Mouse (Mus musculus) neural tube, embryonic 14.5 days (tissue): Measurements from ENCODE around the gene Hsd17b10. TPM values are rescaled to one million over a fixed set of nuclear protein-coding genes. Genes with fewer than 3 reads are reported as not detected.

ENCODE experiments used
- ATAC-seq: fragments of 200-750 bp; cut with Nextera tagmentation; 2 replicates; pipeline ENCODE4 v1.8.0; 2017; ENCODE audit warnings: low read depth, mild to moderate bottlenecking, moderate TSS enrichment, moderate library complexity
- H3K27ac ChIP-seq: fragments of 300-500 bp; sonication (generic); 2 replicates; pipeline ENCODE4 v1.5.1; 2014; ENCODE audit warnings: low read depth, mild to moderate bottlenecking, control low read depth, low read length, moderate library complexity, mixed read lengths
- H3K27me3 ChIP-seq: fragments of 300-500 bp; sonication (generic); 2 replicates; pipeline ENCODE4 v1.6.1; 2014; ENCODE audit warnings: low read length; ENCODE audit not compliant: control insufficient read depth, insufficient read depth
- H3K36me3 ChIP-seq: fragments of 300-500 bp; sonication (generic); 2 replicates; pipeline ENCODE4 v1.6.1; 2014; ENCODE audit warnings: low read length, mixed read lengths; ENCODE audit not compliant: control insufficient read depth, insufficient read depth
- H3K4me1 ChIP-seq: fragments of 300-500 bp; sonication (generic); 2 replicates; pipeline ENCODE4 v1.6.1; 2014; ENCODE audit warnings: low read length; ENCODE audit not compliant: control insufficient read depth, insufficient read depth
- H3K4me2 ChIP-seq: fragments of 300-500 bp; sonication (generic); 2 replicates; pipeline ENCODE4 v1.6.1; 2014; ENCODE audit warnings: mild to moderate bottlenecking, low read depth, low read length, control low read depth
- H3K4me3 ChIP-seq: fragments of 300-500 bp; sonication (generic); 2 replicates; pipeline ENCODE4 v1.5.1; 2014; ENCODE audit warnings: low read depth, low read length, control low read depth, mixed read lengths
- H3K9ac ChIP-seq: fragments of 300-500 bp; sonication (generic); replicated peaks from 2 replicates; pipeline ENCODE4 v1.6.1; 2014; ENCODE audit warnings: low read depth, mild to moderate bottlenecking, control low read depth, low read length, mixed read lengths
- H3K9me3 ChIP-seq: fragments of 300-500 bp; sonication (generic); 2 replicates; pipeline ENCODE4 v1.6.1; 2016; ENCODE audit warnings: low read length; ENCODE audit not compliant: control insufficient read depth
- WGBS: fragments of 180-500 bp; shearing (Covaris S2); extraction: QIAGEN DNeasy Blood & Tissue Kit; methylation state at CpG from one replicate; pipeline ENCODE4 v1.1.7; 2014; 5-methylcytosine and 5-hydroxymethylcytosine counted together
- polyA plus RNA-seq: library from polyadenylated mRNA; unstranded; fragments of >200 nt; fragmentation: Nextera tagmentation; extraction: Ambion mirVana; gene quantifications from 2 replicates; pipeline ENCODE4 v1.2.1, GENCODE M21; 2014

Gene Hsd17b10
- polyA plus RNA-seq: 113 and 120 TPM in 2 replicates

GRCm38 (mm10) chrX:152001737-152002710 lies at the start of gene Hsd17b10:
TSS of gene Hsd17b10 (plus strand) at chrX:152001845.
- WGBS: 21% methylated on average over 38 of the region's 41 CpGs
- Histone ChIP-seq H3K4me3 (peak within 1 kb of the TSS; percentile 39), H3K27ac (no peak within 1 kb of the TSS), H3K4me2 (peak within 1 kb of the TSS; percentile 54), H3K36me3 (no peaks in the 10 kb centered on the region; the same call in 1 of the 2 replicates), H3K9me3 (no peaks in the 10 kb centered on the region), H3K9ac (peak within 1 kb of the TSS; percentile 39), H3K4me1 (no peaks in the 10 kb centered on the region), H3K27me3 (peaks cover 6% of the 10 kb centered on the region)
- ATAC-seq: peak; percentile 98

GRCm38 (mm10) chrX:151999006-151999710 lies 2.5 kb upstream of the Hsd17b10 start:
- no peak overlapping the region for H3K4me2 ChIP-seq
- no peak overlapping the region for H3K4me3 ChIP-seq
- H3K9me3 ChIP-seq: no peaks in the 10 kb centered on the region
- WGBS: 49% methylated on average over 4 of the region's 4 CpGs
- no peaks in the 10 kb centered on the region for H3K36me3 ChIP-seq
- no peak overlapping the region for H3K9ac ChIP-seq
- H3K27me3 ChIP-seq: peaks cover 4% of the 10 kb centered on the region
- no peak for ATAC-seq
- no peaks in the 10 kb centered on the region for H3K4me1 ChIP-seq
- no peak overlapping the region for H3K27ac ChIP-seq

- no peak overlapping the region for H3K9ac ChIP-seq
- 41% methylated on average over 9 of the region's 9 CpGs for WGBS
- no peak for ATAC-seq
- no peaks in the 10 kb centered on the region for H3K4me1 ChIP-seq
- no peak overlapping the region for H3K27ac ChIP-seq
- peak overlapping the region; percentile 39 for H3K4me3 ChIP-seq
- peak overlapping the region; percentile 54 for H3K4me2 ChIP-seq
- no peaks in the 10 kb centered on the region for H3K36me3 ChIP-seq
- no peaks in the 10 kb centered on the region for H3K9me3 ChIP-seq
- peaks cover 4% of the 10 kb centered on the region for H3K27me3 ChIP-seq
Observed at GRCm38 (mm10) chrX:152001182-152001684, 412 bp upstream of the Hsd17b10 start.

- no peaks in the 10 kb centered on the region; the same call in 1 of the 2 replicates for H3K36me3 ChIP-seq
- H3K27me3 ChIP-seq: peaks cover 4% of the 10 kb centered on the region
- H3K4me1 ChIP-seq: no peaks in the 10 kb centered on the region
- no peak overlapping the region; the same call in 1 of the 2 replicates for H3K4me2 ChIP-seq
- ATAC-seq: no peak
- no peak overlapping the region for H3K9ac ChIP-seq
- H3K9me3 ChIP-seq: no peaks in the 10 kb centered on the region
- no peak overlapping the region for H3K27ac ChIP-seq
- WGBS: 72% methylated on average over 2 of the region's 2 CpGs
- H3K4me3 ChIP-seq: no peak overlapping the region
Observed at GRCm38 (mm10) chrX:152002865-152003264, 1.2 kb downstream of the Hsd17b10 start.

GRCm38 (mm10) chrX:152007863-152008262 lies 6.2 kb downstream of the Hsd17b10 start:
- H3K4me1 ChIP-seq: no peaks in the 10 kb centered on the region
- H3K27me3 ChIP-seq: peaks cover 4% of the 10 kb centered on the region; the same call in 1 of the 2 replicates
- no peak overlapping the region for H3K9ac ChIP-seq
- WGBS: 72% methylated on average over 1 of the region's 1 CpGs
- no peak overlapping the region for H3K4me2 ChIP-seq
- no peaks in the 10 kb centered on the region for H3K9me3 ChIP-seq
- no peak for ATAC-seq
- no peaks in the 10 kb centered on the region; the same call in 1 of the 2 replicates for H3K36me3 ChIP-seq
- H3K4me3 ChIP-seq: no peak overlapping the region
- H3K27ac ChIP-seq: no peak overlapping the region

GRCm38 (mm10) chrX:152015752-152016150 lies 14.1 kb downstream of the Hsd17b10 start:
- no peaks in the 10 kb centered on the region for H3K36me3 ChIP-seq
- H3K9ac ChIP-seq: peak overlapping the region; percentile 39; the same call in 1 of the 2 replicates
- 0 out of 2 replicates have a peak, but pooled peaks cover 4% of the 10 kb centered on the region for H3K4me1 ChIP-seq
- WGBS: 21% methylated on average over 11 of the region's 11 CpGs
- peak overlapping the region; percentile 48 for H3K4me2 ChIP-seq
- peaks cover 5% of the 10 kb centered on the region; the same call in 1 of the 2 replicates for H3K27me3 ChIP-seq
- peak overlapping the region; percentile 47 for H3K4me3 ChIP-seq
- peak; percentile 38; the same call in 1 of the 2 replicates for ATAC-seq
- no peaks in the 10 kb centered on the region for H3K9me3 ChIP-seq
- H3K27ac ChIP-seq: peak overlapping the region; percentile 74

- Histone ChIP-seq H3K9me3 (no peaks in the 10 kb centered on the region), H3K4me1 (0 out of 2 replicates have a peak, but pooled peaks cover 4% of the 10 kb centered on the region), H3K27me3 (peaks cover 5% of the 10 kb centered on the region; the same call in 1 of the 2 replicates), H3K27ac (peak within 1 kb of the TSS; percentile 80), H3K4me2 (peak within 1 kb of the TSS; percentile 48), H3K36me3 (no peaks in the 10 kb centered on the region), H3K4me3 (peak within 1 kb of the TSS; percentile 47), H3K9ac (peak within 1 kb of the TSS; percentile 52)
- WGBS: 11% methylated on average over 63 of the region's 64 CpGs
- ATAC-seq: peak; percentile 99
Observed at GRCm38 (mm10) chrX:152016151-152017145, 14.8 kb downstream of the Hsd17b10 start, which contains the start of the genes Ribc1 and Smc1a. TSS of gene Ribc1 (minus strand) at chrX:152016295. TSS of gene Smc1a (plus strand) at chrX:152016428.
